In the genomic region with DNA sequence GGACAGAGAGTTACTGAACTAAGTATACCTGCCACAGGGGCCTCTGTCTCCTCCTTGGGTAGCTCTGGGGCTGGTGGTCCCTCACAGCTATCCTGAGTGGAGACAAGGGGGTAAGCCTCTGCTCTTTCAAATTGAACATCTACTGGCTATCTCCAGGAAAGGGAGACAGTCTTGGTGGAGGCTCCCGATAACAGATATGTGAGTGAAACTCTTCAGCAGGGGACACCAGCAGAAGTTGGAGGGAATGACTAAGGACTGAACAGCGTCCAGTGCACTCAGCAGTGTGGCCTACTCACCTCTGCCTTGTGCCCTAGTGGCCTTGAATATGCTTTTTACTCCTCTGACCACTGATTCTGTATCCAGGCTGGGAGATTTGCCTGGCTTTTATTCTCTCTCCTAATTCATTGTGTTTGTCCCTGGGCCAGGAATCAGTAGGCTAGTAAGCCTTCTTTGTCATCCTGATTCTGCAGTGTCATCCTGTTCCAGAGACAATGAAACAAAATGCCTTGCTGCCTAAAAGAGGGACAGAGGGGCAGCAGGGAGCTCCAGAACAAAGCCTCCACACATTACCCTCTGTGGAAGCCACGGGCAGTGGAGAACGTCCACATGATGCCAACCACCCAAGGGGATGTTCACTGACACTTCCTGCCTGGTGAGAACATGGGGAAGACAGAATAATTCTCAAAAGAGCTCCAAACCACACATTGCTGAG, we compare ENCODE assay signal across 24 mouse cellular contexts. TPM values are rescaled to one million over a fixed set of nuclear protein-coding genes. Genes with fewer than 3 reads are reported as not detected.
DNase-seq lines count a peak whose midpoint lies in the region; ATAC-seq and TF ChIP-seq lines count a peak whose summit lies in the region.
"Had no signal": no experiment of that assay in that cellular context is flagged by ENCODE, and none has a peak within 500 bp of the region (broad histone marks: within the 10 kb centered on the region; RNA-seq: fewer than 3 reads in every experiment).

No protein-coding gene starts in this region.

- TF ChIP-seq EP300 in liver, postnatal 0 days (IDR thresholded peaks at IDR 0.05; ENCODE audit: low read depth), result peak; percentile 51; the same call in 1 of the 2 replicates

- no peak overlapping the region for H3K27ac ChIP-seq in hindbrain, postnatal 0 days
- no peak overlapping the region for H3K27ac ChIP-seq in hindbrain, embryonic 11.5 days (ENCODE audit: low read depth, low read length)
- H3K27ac ChIP-seq in liver, embryonic 11.5 days (ENCODE audit: low read depth, low read length), result peak overlapping the region; percentile 3
- peak overlapping the region; percentile 48; the same call in 1 of the 2 replicates for H3K27ac ChIP-seq in liver, postnatal 0 days (ENCODE audit: low read depth)
- H3K27ac ChIP-seq: embryonic facial prominence, embryonic 13.5 days; gastrocnemius, adult 2 months; hindbrain, embryonic 12.5 days; limb, embryonic 12.5 days; stomach, embryonic 15.5 days had no signal

- no peaks in the 10 kb centered on the region for H3K36me3 ChIP-seq in hindbrain, postnatal 0 days (ENCODE audit: insufficient read depth, low read length)
- H3K36me3 ChIP-seq in hindbrain, embryonic 11.5 days (ENCODE audit: control insufficient read depth, insufficient read depth, low read length), result no peaks in the 10 kb centered on the region
- H3K36me3 ChIP-seq in liver, embryonic 11.5 days (ENCODE audit: control insufficient read depth, insufficient read depth, low read length), result no peaks in the 10 kb centered on the region
- no peaks in the 10 kb centered on the region for H3K36me3 ChIP-seq in liver, postnatal 0 days (replicated peaks; ENCODE audit: insufficient read depth, low read length)
- H3K36me3 ChIP-seq: embryonic facial prominence, embryonic 13.5 days; G1E; heart, embryonic 15.5 days; hindbrain, embryonic 12.5 days; limb, embryonic 12.5 days; stomach, embryonic 15.5 days had no signal

- WGBS in hindbrain, postnatal 0 days, result 38% methylated on average over 4 of the region's 4 CpGs
- WGBS in hindbrain, embryonic 11.5 days, result 41% methylated on average over 4 of the region's 4 CpGs
- 47% methylated on average over 4 of the region's 4 CpGs for WGBS in liver, embryonic 11.5 days
- 49% methylated on average over 4 of the region's 4 CpGs for WGBS in liver, postnatal 0 days (ENCODE audit: insufficient replicate concordance)

- 0 out of 2 replicates have a peak, but pooled peaks have one; percentile 2 for TF ChIP-seq CTCF in hindbrain, postnatal 0 days (IDR thresholded peaks at IDR 0.05; ENCODE audit: low read depth)
- no peak for TF ChIP-seq CTCF in liver, postnatal 0 days (IDR thresholded peaks at IDR 0.05; ENCODE audit: low read depth)

- no peak overlapping the region for H3K4me3 ChIP-seq in hindbrain, postnatal 0 days (ENCODE audit: low read length)
- H3K4me3 ChIP-seq in hindbrain, embryonic 11.5 days (ENCODE audit: low read depth, low read length), result no peak overlapping the region
- H3K4me3 ChIP-seq in liver, embryonic 11.5 days (ENCODE audit: low read depth, low read length), result no peak overlapping the region
- H3K4me3 ChIP-seq in liver, postnatal 0 days (ENCODE audit: low read depth, low read length), result no peak overlapping the region
- H3K4me3 ChIP-seq: embryonic facial prominence, embryonic 13.5 days; gastrocnemius, adult 2 months; heart, embryonic 15.5 days; hindbrain, embryonic 12.5 days; limb, embryonic 12.5 days; stomach, embryonic 15.5 days had no signal

- no peak overlapping the region for H3K9ac ChIP-seq in hindbrain, postnatal 0 days (replicated peaks; ENCODE audit: low read length)
- no peak overlapping the region for H3K9ac ChIP-seq in hindbrain, embryonic 11.5 days (ENCODE audit: low read depth, low read length)
- H3K9ac ChIP-seq in liver, embryonic 11.5 days (ENCODE audit: low read depth, low read length), result no peak overlapping the region
- 0 out of 2 replicates have a peak overlapping the region, but pooled peaks have one; percentile 16 for H3K9ac ChIP-seq in liver, postnatal 0 days (replicated peaks)
- H3K9ac ChIP-seq: embryonic facial prominence, embryonic 13.5 days; heart, embryonic 15.5 days; hindbrain, embryonic 12.5 days; limb, embryonic 12.5 days; lung, embryonic 14.5 days; stomach, embryonic 15.5 days had no signal

- no peaks in the 10 kb centered on the region for H3K4me1 ChIP-seq in hindbrain, postnatal 0 days (ENCODE audit: insufficient read depth, low read length)
- H3K4me1 ChIP-seq in hindbrain, embryonic 11.5 days (replicated peaks; ENCODE audit: control insufficient read depth, insufficient read depth, low read length), result no peaks in the 10 kb centered on the region
- H3K4me1 ChIP-seq in liver, embryonic 11.5 days (replicated peaks; ENCODE audit: control insufficient read depth, insufficient read depth, low read length), result peaks cover 14% of the 10 kb centered on the region
- peaks cover 11% of the 10 kb centered on the region; the same call in 1 of the 2 replicates for H3K4me1 ChIP-seq in liver, postnatal 0 days (ENCODE audit: insufficient read depth)
- H3K4me1 ChIP-seq: embryonic facial prominence, embryonic 13.5 days; hindbrain, embryonic 12.5 days; limb, embryonic 12.5 days; stomach, embryonic 15.5 days had no signal

- no peaks in the 10 kb centered on the region for H3K9me3 ChIP-seq in hindbrain, postnatal 0 days (ENCODE audit: low read length)
- H3K9me3 ChIP-seq in hindbrain, embryonic 11.5 days (ENCODE audit: control insufficient read depth, low read length), result no peaks in the 10 kb centered on the region
- H3K9me3 ChIP-seq in liver, embryonic 11.5 days (ENCODE audit: control insufficient read depth, low read length), result no peaks in the 10 kb centered on the region
- no peaks in the 10 kb centered on the region for H3K9me3 ChIP-seq in liver, postnatal 0 days (ENCODE audit: low read length)
- H3K9me3 ChIP-seq: embryonic facial prominence, embryonic 13.5 days; G1E; heart, embryonic 15.5 days; hindbrain, embryonic 12.5 days; limb, embryonic 12.5 days; stomach, embryonic 15.5 days had no signal

- H3K27me3 ChIP-seq in hindbrain, postnatal 0 days (ENCODE audit: insufficient read depth, low read length), result no peaks in the 10 kb centered on the region
- H3K27me3 ChIP-seq in hindbrain, embryonic 11.5 days (ENCODE audit: control insufficient read depth, insufficient read depth, low read length), result no peaks in the 10 kb centered on the region
- no peaks in the 10 kb centered on the region for H3K27me3 ChIP-seq in liver, embryonic 11.5 days (replicated peaks; ENCODE audit: control insufficient read depth, insufficient read depth, low read length)
- H3K27me3 ChIP-seq in liver, postnatal 0 days (ENCODE audit: insufficient read depth, low read length), result no peaks in the 10 kb centered on the region
- H3K27me3 ChIP-seq: embryonic facial prominence, embryonic 13.5 days; heart, embryonic 15.5 days; hindbrain, embryonic 12.5 days; limb, embryonic 12.5 days; stomach, embryonic 15.5 days had no signal

- DNase-seq in hindbrain, postnatal 0 days (ENCODE audit: low spot score), result no peak
- DNase-seq in hindbrain, embryonic 11.5 days (ENCODE audit: low spot score), result no peak
- no peak for DNase-seq in liver, embryonic 11.5 days (ENCODE audit: low spot score)
- DNase-seq in liver (no peak), adipocyte (ENCODE audit: low spot score) (peak; percentile 70)
- DNase-seq in liver, postnatal 0 days, result no peak
- no peak for DNase-seq in gastrocnemius, postnatal 25 days
- no peak for DNase-seq in adrenal gland, postnatal 25 days
- DNase-seq: adrenal gland, adult 2 months; cerebellum, adult 11-12 months; gastrocnemius, adult 2 months; heart, adult 18-20 months; lung, embryonic 14.5 days; spleen, adult 18-20 months; thymus, postnatal 14 days had no signal

- no peak overlapping the region for H3K4me2 ChIP-seq in hindbrain, postnatal 0 days (ENCODE audit: low read depth, low read length)
- H3K4me2 ChIP-seq in hindbrain, embryonic 11.5 days (replicated peaks; ENCODE audit: low read depth, low read length), result no peak overlapping the region
- H3K4me2 ChIP-seq in liver, embryonic 11.5 days, result no peak overlapping the region
- H3K4me2 ChIP-seq in liver, postnatal 0 days (ENCODE audit: low read depth, low read length), result no peak overlapping the region
- H3K4me2 ChIP-seq: embryonic facial prominence, embryonic 13.5 days; heart, embryonic 15.5 days; hindbrain, embryonic 12.5 days; limb, embryonic 12.5 days; lung, embryonic 14.5 days; stomach, embryonic 15.5 days had no signal

- no peak for ATAC-seq in hindbrain, postnatal 0 days
- no peak for ATAC-seq in hindbrain, embryonic 11.5 days (ENCODE audit: low FRiP score)
- ATAC-seq in liver, embryonic 11.5 days (replicated peaks; ENCODE audit: low FRiP score), result peak; percentile 60; the same call in 1 of the 2 replicates
- ATAC-seq in liver, postnatal 0 days, result no peak
- ATAC-seq: forebrain, embryonic 16.5 days; intestine, embryonic 16.5 days; midbrain, embryonic 16.5 days had no signal

RNA-seq across cellular contexts. Expression of gene Hopx, which starts 31.7 kb away (rescaled TPM):
- 69.6 and 94.8 TPM in 2 replicates for total RNA-seq in hindbrain, postnatal 0 days (2014; rRNA removed)
- polyA plus RNA-seq in hindbrain, postnatal 0 days (2015; fragmentation: Nextera tagmentation; extraction: Ambion mirVana), result 7.3 and 10.3 TPM in 2 replicates
- polyA plus RNA-seq in hindbrain, embryonic 11.5 days (2014; fragmentation: Nextera tagmentation; extraction: Ambion mirVana), result 0.68 and 0.83 TPM in 2 replicates
- polyA plus RNA-seq in liver, embryonic 11.5 days (2014; fragmentation: Nextera tagmentation; extraction: Ambion mirVana), result 0.15 TPM in 1 of 2 replicates, not detected in the other
- 0.78 and 0.95 TPM in 2 replicates for polyA plus RNA-seq in liver, postnatal 0 days (2015; fragmentation: Nextera tagmentation; extraction: Ambion mirVana)
- total RNA-seq in gastrocnemius, postnatal 25 days (2021), result 1 to 10 TPM; 3.4 to 5.7 TPM
- 1.7 and 2.6 TPM in 2 replicates for total RNA-seq in adrenal gland, postnatal 25 days (2021)
- total RNA-seq: G1E had no signal
- polyA plus RNA-seq: G1E; limb, embryonic 12.5 days had no signal

Comparison
In these comparisons a context has a peak if more than half of its experiments do, and no peak if none do; other contexts are left out.
1. H3K27ac ChIP-seq: peak in liver, embryonic 11.5 days (single experiment) and liver, postnatal 0 days (single experiment); none in hindbrain, postnatal 0 days (single experiment) and hindbrain, embryonic 11.5 days (single experiment).